Mouse (Mus musculus) hindlimb bud, embryonic 11.5 days (tissue): ENCODE results near the gene Gpc3.
"Not testable (repeated sequence)": the region's sequence is repeated elsewhere in the genome, so short reads cannot be mapped to it uniquely, and the experiment has no call there.

Experiments
- DNase-seq: peaks from one replicate; pipeline ENCODE4 v3.0.0-alpha.2; 2012; ENCODE audit warnings: low read depth, low spot score; ENCODE audit errors: extremely low spot score

Gene Gpc3

GRCm38 (mm10) chrX:52287944-52288343 is 325.8 kb downstream of the Gpc3 start:
- DNase-seq, result no peak

GRCm38 (mm10) chrX:52282070-52282469 is 331.7 kb downstream of the Gpc3 start:
- no peak for DNase-seq

- DNase-seq, result no peak
Measured at GRCm38 (mm10) chrX:52281103-52281900, 332.4 kb downstream of the Gpc3 start.

- DNase-seq, result no peak
Measured at GRCm38 (mm10) chrX:52278687-52279359, 334.9 kb downstream of the Gpc3 start.

DNA sequence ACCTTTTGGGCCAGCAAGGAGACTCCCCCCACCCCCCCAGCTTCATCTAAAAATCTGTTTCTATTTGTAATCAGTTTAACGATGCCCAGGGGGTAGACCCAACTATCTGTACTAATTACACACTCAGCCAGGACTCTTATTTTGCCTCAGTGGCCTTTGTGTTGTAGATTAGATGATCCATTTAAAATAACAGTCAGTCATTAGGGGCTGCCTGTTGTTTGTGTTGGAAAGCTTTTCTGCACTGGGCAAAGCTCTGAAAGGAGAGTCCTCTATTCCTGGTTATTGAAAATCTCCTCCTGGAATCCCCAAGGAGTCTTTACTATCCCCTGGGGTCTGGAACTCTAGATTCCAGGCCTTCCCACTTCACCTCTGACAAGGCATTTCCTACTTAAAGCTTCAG is 336.2 kb downstream of the Gpc3 start:
- no peak for DNase-seq

DNA sequence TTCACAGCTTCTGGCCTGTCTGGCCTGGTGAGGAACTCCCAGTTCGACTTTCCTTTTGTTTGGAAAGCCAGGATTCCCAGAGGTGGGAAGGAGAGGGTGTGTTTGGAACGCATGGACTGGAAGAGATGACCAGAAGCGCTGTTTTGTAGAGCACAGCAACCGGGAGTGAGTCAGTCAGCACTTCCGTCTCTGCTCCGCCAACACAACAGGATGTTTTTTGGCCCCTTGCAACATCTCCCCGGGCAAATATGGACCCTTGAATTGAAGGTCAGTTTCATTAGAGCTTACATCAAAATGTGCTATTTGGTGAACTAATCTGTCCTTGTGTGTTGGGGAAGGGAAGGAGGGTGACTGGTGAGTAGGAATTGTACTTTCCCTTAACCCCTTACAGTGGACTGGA is 340.7 kb downstream of the Gpc3 start:
- no peak for DNase-seq

DNA sequence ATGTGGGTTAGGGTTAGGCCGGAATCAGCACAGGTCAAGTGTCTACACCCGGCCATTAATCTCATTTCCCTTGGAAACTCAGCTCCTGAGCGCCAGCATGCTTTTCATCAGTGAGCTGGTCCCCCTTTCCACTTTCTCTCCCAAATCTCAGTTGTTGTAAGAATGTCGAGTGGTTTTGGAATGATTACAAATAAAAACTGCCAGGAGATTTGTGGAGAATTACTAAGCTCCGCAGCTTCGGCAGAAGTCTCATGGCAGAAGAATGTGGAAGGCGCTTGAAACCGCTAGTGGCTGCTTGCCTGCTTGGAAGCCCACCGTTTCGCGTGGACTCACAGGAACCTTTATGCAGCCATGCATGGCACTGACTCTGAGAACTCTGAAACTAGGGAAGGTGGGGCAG is 351.8 kb downstream of the Gpc3 start:
- no peak for DNase-seq

- DNase-seq, result no peak
Measured at GRCm38 (mm10) chrX:52261546-52261945, 352.2 kb downstream of the Gpc3 start.

DNA sequence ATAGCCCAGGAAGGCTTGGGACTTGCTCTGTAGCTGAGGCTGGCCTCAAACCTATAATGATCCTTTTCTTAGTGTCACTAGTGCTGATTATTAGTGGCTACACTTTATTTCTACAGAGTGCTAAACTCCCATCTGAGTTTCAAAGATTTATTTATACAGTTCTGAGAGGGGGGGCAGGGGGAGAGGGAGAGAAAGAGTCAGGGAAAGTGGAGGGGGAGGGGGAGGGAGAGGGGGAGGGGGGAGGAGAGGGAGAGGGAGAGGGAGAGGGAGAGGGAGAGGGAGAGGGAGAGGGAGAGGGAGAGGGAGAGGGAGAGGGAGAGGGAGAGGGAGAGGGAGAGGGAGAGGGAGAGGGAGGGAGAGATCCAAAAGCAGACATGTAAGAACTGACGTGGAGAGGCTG is 354.0 kb downstream of the Gpc3 start:
- not testable (repeated sequence) for DNase-seq

DNA sequence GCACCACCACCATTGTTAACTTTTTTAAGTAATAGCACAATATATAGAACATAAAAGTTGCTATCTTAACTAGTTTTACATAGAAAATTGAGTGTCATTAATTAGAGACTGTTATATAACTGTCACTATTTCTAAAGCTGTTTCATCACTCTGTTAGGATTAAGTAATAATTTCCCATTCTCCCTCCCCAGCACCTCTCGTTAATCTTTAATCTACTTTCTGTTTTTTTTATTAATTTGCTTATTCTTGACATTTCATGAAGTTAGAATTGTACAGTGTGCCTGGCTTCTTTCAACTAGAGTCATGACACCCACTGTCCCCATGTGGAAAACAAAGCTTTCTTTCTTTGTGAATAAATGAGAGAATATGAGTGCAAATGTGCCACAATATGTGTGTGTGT is 359.2 kb downstream of the Gpc3 start:
- no peak for DNase-seq

- DNase-seq, result no peak
Measured at GRCm38 (mm10) chrX:52245694-52246297, 368.0 kb downstream of the Gpc3 start.

DNA sequence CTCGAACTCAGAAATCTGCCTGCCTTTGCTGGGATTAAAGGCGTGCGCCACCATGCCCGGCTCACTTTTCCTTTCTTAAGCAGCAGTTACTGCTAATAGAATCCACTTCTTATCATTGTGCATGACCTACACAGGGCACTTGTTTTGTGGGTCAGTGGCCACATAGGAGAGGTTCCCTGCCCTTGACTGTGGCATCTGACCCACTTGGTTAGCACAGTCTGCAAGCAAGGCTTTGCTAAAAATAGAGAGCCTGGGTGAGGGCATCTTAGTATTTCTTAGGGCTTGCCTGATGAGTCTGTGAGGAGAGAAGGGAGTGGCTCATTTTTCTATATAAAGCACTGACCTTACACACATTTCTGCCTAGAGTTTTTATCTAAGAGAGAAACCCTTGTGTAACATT is 376.3 kb downstream of the Gpc3 start:
- no peak for DNase-seq

GRCm38 (mm10) chrX:52231984-52232383 is 381.8 kb downstream of the Gpc3 start:
- DNase-seq, result no peak

GRCm38 (mm10) chrX:52230711-52231110 is 383.0 kb downstream of the Gpc3 start:
- DNase-seq, result no peak
